Mouse (Mus musculus): Measurements from ENCODE around the gene Pak7.
"Not testable (repeated sequence)": the region's sequence is repeated elsewhere in the genome, so short reads cannot be mapped to it uniquely, and the experiment has no call there.

GRCm38 (mm10) chr2:136344240-136344780, 43.5 kb downstream of the Pak7 start:
- not testable (repeated sequence) for TF ChIP-seq CTCF (IDR thresholded peaks at IDR 0.05); POLR2A (IDR thresholded peaks at IDR 0.05; ENCODE audit: insufficient read depth, low read depth, low read length)
